35 mouse cellular contexts compared by ENCODE assay signal in the genomic region with DNA sequence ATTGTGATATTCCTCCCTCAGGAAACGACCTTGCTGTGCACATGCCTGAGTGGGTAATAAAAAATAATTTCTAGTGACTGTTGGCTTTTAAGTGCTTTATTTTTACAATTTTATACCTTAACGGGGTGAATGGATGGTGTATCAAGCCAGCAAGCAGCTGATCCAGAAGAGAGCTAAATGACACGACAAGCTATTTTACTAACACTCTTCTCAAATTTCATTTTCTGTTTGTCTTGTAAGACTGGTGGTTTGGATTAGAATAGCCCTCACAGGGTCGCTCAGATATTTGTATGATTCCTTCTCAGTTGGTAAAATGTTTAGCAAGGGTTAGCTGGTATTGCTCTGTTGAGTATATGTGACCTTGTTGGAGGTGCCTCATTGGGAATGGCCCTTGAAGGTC.
"Had no signal": no experiment of that assay in that cellular context is flagged by ENCODE, and none has a peak within 500 bp of the region (broad histone marks: within the 10 kb centered on the region; RNA-seq: fewer than 3 reads in every experiment).

No protein-coding gene starts in this region.

- H3K36me3 ChIP-seq: heart, embryonic 10.5 days; heart, embryonic 12.5 days; heart, embryonic 13.5 days; heart, embryonic 15.5 days; hindbrain, embryonic 10.5 days; hindbrain, embryonic 12.5 days; hindbrain, embryonic 13.5 days; hindbrain, embryonic 15.5 days; intestine, embryonic 15.5 days; kidney, embryonic 15.5 days had no signal

- H3K9me3 ChIP-seq: heart, embryonic 10.5 days; heart, embryonic 12.5 days; heart, embryonic 13.5 days; heart, embryonic 15.5 days; hindbrain, embryonic 10.5 days; hindbrain, embryonic 12.5 days; hindbrain, embryonic 13.5 days; hindbrain, embryonic 15.5 days; intestine, embryonic 15.5 days; kidney, embryonic 15.5 days had no signal

- H3K27ac ChIP-seq: heart, embryonic 10.5 days; heart, embryonic 13.5 days; heart, embryonic 15.5 days; hindbrain, embryonic 10.5 days; hindbrain, embryonic 12.5 days; hindbrain, embryonic 13.5 days; hindbrain, embryonic 14.5 days; hindbrain, embryonic 15.5 days; hindbrain, postnatal 0 days; intestine, embryonic 15.5 days; kidney, embryonic 15.5 days; kidney, postnatal 0 days; layer of hippocampus, adult 2 months had no signal

- H3K27me3 ChIP-seq: heart, embryonic 12.5 days; heart, embryonic 13.5 days; heart, embryonic 15.5 days; hindbrain, embryonic 12.5 days; hindbrain, embryonic 13.5 days; hindbrain, embryonic 15.5 days; intestine, embryonic 15.5 days; kidney, embryonic 15.5 days had no signal

- H3K4me1 ChIP-seq: heart, embryonic 10.5 days; heart, embryonic 12.5 days; heart, embryonic 13.5 days; heart, embryonic 15.5 days; hindbrain, embryonic 10.5 days; hindbrain, embryonic 12.5 days; hindbrain, embryonic 13.5 days; hindbrain, embryonic 15.5 days; intestine, embryonic 15.5 days; kidney, embryonic 15.5 days had no signal

- ATAC-seq: hindbrain, embryonic 16.5 days; hindbrain, postnatal 0 days; inflammation-experienced regulatory T-cells, adult 6 months; intestine, embryonic 15.5 days; intestine, embryonic 16.5 days; intestine, postnatal 0 days had no signal

- DNase-seq: heart, postnatal 10 days; heart, postnatal 14 days; heart, postnatal 36 days; heart, postnatal 4 days; kidney, adult 11 months; kidney, adult 18-20 months; kidney, adult 2 months; kidney, adult 8-10 months; kidney, adult 9 months; kidney, postnatal 10 days; kidney, postnatal 14 days; kidney, postnatal 25 days; kidney, postnatal 36 days; kidney, postnatal 4 days; layer of hippocampus, adult 9-11 months; layer of hippocampus, postnatal 36 days had no signal

- H3K4me3 ChIP-seq: heart, embryonic 10.5 days; heart, embryonic 12.5 days; heart, embryonic 13.5 days; heart, embryonic 15.5 days; hindbrain, embryonic 10.5 days; hindbrain, embryonic 12.5 days; hindbrain, embryonic 13.5 days; hindbrain, embryonic 15.5 days; intestine, embryonic 15.5 days; kidney, embryonic 15.5 days; layer of hippocampus, adult 2 months had no signal

- H3K9ac ChIP-seq: heart, embryonic 12.5 days; heart, embryonic 13.5 days; heart, embryonic 15.5 days; hindbrain, embryonic 12.5 days; hindbrain, embryonic 13.5 days; hindbrain, embryonic 14.5 days; hindbrain, embryonic 15.5 days; intestine, embryonic 15.5 days; kidney, embryonic 15.5 days had no signal

- H3K4me2 ChIP-seq: heart, embryonic 11.5 days; heart, embryonic 12.5 days; heart, embryonic 13.5 days; heart, embryonic 15.5 days; hindbrain, embryonic 12.5 days; hindbrain, embryonic 13.5 days; hindbrain, embryonic 14.5 days; hindbrain, embryonic 15.5 days; intestine, embryonic 15.5 days; kidney, embryonic 15.5 days had no signal
